Mouse (Mus musculus) liver, embryonic 14.5 days (tissue): Measurements from ENCODE around the gene Gxylt1.
A peak's percentile ranks its signal among the peaks of the same experiment; 100 is the strongest.

ENCODE experiments used
- CTCF ChIP-seq: IDR thresholded peaks from 2 replicates; pipeline ENCODE4 v1.5.1; 2016; ENCODE audit warnings: antibody characterized with exemption, low read depth, control low read depth
- EP300 ChIP-seq: IDR thresholded peaks from 2 replicates; pipeline ENCODE4 v1.6.1; 2016; ENCODE audit warnings: antibody characterized with exemption, low read depth

DNA sequence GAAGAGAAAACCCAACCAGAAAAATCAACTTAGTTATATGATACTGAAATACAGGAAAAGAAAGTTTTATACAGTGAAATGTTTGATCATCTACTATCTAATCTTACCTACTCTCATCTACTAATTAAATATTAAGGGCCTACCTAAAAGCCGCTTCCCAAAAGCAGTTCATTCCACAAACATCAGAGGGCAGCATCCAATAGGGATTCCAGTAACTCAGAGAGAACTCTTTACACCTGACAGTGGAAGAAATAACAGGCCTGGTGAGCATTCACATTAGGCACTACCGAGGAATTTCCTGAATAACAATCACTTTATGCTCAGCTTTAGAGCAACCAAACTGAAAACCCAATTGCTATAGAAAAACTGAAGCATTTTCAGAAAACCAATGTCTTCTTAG, 9.3 kb downstream of the Gxylt1 start:
- TF ChIP-seq CTCF, result peak; percentile 29; the same call in 1 of the 2 replicates
- no peak for TF ChIP-seq EP300
